Mouse (Mus musculus) left cerebral cortex, postnatal 14 days (tissue): ENCODE results near the gene Dad1. TPM values are rescaled to one million over a fixed set of nuclear protein-coding genes. Genes with fewer than 3 reads are reported as not detected.
"Not testable (repeated sequence)": the region's sequence is repeated elsewhere in the genome, so short reads cannot be mapped to it uniquely, and the experiment has no call there.

Experiments
- DNase-seq, 2 experiments: peaks; one replicate each; pipeline ENCODE4 v3.0.0; 2021 to 2022; ENCODE audit warnings: low spot score in 2 of 2, mixed read lengths in 1 of 2
- intact Hi-C: fragments of 180-260 bp; cut with DNase I; formaldehyde crosslinking; loops from one replicate; pipeline ENCODE4 v1.15.1; 2025
- total RNA-seq, 2 experiments: library from RNA; stranded (reverse); gene quantifications; 2 replicates each; pipeline ENCODE4 v1.2.3; 2021

Gene Dad1
- total RNA-seq, 2 experiments from 2014 or later = 118 to 127 TPM

DNA sequence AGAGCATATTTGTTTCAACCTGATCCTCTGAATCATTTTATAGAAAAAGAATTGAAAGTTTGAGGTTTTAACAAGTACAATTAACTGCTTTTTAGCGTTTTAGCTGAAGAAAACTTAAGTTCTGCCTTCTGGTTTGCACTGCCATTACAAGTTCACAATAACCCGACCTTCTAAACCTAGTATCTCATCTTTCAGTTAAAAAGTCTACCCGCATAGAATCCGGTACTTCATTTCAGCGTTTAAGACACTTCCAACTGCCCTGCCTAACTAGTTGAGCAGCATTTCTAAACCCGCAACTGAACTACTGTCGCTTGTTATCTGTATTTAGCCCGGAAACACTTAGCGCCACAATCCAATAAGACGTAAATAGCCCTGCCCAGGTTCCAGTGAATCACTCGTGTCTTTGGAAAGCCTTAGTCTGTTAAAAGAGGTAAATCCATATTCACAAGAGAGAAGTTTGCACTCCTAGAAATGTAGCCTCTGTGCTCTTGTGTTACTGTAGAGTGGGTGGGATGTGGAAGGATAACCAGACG is 832 bp upstream of the Dad1 start:
- intact Hi-C loops = loop anchor here (5.0 kb wide), 1 partner anchor 108 kb away; the partner anchor contains the start of gene Oxa1l

DNA sequence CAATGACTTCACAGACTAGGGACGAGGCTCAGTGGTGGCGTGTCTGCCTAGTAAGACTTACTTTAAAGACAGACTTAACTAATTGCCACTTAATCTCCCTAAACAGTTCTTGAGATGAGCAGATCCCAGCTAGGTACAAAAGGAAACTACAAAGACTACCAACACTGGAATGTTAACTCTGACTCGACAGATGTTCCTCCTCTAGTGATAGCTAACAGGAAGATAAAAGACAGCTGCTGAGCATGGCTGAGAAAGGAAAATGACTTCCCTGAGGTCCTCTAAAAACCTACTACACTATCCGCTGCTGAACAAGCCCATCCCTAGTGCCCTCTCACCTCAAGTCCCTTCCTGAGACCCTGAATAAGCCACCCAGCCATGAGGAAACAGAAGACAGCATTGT is 3.8 kb downstream of the Dad1 start:
- no peak for DNase-seq
- intact Hi-C loops = loop anchor here (5.0 kb wide), 1 partner anchor 112 kb away; the partner anchor contains the start of gene Oxa1l

More for the DNA sequence above, 832 bp upstream of the Dad1 start:
- DNase-seq = no peak

DNA sequence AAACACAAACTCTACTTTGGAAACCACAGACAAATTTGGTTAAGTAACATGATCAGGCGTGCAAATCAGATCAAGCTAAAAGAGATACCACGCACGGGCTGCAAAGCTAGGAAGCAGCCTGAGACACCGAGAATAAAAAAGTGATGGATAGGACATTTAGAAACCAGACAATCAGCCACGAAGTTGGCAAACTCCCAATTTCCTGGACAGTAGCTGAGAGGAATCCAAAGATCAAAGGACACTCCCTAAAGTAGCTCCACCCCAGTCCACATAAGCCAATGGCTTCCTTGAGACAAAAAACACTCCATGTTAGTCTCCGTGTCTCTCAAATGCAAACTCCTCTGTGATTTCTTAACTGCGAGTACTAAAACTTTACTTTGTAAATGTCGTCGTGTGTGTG is 4.6 kb downstream of the Dad1 start:
- intact Hi-C loops = no loop called here
- DNase-seq = no peak

DNA sequence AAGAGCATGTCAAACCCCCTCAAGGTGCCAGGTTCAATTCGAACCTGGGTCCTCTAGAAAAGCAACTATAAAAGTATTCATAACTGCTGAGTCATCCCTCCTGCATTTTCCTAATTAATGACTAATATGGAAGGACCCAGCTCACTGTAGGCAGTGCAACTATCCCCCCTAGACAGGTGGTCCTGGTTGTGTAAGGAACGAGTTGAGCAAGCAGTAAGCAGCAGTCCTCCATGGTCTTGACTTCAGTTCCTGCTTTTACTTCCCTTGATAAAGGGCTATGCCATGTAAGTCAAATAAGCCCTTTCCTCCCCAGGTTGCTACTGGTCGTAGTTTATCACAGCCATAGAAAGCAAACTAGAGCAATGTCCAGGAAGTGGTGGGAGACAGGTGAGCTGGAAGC is 7.7 kb downstream of the Dad1 start:
- intact Hi-C loops = no loop called here
- DNase-seq = no peak

DNA sequence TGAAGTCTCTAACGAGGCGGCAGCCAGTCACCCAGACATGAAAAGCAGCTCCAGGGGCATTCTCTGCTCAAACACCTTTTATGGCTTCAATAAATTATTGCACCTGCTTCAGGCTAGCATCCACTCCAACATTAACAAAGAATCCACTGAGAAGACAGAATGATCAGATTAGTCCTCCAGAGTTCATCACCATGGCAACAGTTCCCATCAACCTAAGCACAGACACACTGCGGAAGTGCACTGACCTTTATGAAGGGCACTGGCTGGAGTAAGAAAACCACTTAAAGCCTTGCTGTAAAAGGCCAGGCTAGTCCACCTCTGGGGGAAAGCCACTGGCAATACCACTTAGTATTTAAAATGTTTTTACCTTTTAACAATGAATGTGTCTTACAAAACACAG is 9.7 kb downstream of the Dad1 start:
- no peak for DNase-seq
- intact Hi-C loops = no loop called here

DNA sequence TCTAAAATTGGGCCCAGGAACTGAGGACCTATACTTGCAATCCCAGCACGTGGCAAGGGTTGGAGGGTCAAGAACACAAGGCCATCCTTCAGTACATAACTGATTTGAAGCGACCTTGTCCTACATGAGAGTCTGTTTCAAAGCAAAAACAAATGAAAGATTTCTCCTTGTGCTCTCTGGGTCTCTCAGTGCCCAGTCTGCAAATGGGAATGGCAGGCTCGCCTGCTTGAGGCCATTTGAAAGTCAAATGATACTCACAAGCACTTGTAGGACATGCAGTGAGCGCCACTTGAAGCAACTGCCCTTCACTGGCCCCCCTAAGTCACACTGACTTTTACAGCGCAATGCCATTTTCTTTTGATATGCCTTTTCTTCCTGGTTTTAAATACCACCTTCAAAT is 13.4 kb downstream of the Dad1 start:
- intact Hi-C loops = no loop called here
- DNase-seq = no peak

DNA sequence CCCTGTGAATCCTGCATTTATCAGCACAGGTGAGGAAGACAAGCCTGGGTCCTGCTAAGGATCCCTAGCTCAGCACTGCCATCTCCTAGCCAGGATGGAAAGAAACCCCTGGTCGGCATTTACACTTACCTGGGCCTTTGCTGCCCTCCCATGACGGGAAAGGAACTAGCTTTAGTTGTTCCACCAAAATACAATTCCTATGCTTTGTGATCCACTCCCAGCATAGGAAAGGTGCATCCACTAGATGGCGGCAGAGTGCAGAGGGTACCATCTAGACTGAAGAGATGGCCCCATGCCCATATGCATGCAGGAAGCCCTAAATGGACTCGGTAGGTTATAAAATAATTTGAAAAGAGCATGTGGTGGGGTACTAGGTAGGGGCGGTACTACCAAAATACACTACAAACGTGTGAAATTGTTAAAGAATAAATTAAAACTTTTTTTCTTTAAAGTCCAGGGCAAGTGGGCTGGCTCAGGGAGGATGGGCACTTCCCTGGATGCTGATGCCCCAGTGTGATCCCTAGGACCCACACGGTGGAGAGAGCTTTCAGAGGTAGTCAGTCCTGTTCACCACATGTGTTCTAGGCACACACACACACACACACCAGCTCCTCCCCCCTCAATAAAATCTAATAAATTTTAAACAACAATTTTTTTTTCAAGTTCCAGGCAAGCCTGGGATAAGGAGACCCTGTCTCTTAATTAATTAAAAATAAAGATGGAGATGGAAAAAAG is 14.7 kb downstream of the Dad1 start:
- peak; percentile 83 to 87 for DNase-seq
- intact Hi-C loops = no loop called here

DNA sequence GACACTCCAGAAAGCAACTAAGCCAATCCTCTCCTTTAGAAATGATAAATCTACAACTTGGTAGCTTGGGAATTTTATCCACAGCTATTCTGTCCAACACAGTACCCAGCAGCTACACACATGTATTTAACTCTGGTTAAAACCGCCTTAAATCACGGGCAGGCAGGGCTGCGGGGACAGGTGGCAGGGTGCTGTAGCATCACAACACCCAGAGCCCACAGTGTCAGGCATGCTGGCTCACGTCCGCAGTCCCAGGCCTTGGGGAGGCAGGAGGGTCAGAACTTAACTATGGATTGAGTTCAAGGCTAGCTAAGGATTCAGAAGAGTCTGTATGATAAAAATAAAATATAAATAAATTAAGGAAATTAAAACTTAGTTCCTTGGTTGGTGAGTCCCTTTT is 17.0 kb downstream of the Dad1 start:
- intact Hi-C loops = no loop called here

DNA sequence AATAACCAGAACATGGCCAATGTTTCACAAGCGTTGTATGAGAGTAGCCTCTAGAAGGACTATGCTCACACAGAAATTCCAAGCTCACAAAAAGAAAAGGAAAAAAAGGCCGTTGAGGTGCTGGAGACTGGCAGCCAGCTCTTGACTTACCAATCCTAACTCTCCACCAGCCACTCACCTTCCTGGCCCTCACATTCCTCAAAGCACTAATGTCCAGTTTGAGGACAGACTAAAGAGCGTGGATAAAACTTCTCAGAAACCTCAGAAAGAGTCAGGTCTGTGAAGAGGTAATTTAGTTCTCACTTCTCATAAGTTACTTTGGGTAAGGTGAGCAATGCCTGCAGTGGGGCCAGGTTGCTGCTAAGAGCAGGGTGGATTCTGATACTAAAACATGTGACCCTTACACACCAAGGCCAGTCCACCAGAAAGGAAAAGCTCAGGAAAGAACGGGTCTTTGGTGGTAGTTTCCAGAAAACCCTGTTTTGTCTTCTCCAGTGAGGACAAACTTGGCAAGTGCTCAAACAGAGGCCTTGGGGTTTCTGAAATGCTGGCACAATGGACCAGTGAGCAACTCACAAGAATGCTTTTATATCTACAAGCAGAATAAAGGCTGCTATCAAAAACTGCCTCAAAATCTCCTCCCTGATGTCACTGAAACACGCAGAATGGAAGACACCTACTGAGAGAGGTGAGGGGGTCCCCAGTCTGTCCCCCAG is 17.9 kb downstream of the Dad1 start:
- DNase-seq = no peak
- intact Hi-C loops = no loop called here

More for the DNA sequence above, 17.0 kb downstream of the Dad1 start:
- no peak for DNase-seq

DNA sequence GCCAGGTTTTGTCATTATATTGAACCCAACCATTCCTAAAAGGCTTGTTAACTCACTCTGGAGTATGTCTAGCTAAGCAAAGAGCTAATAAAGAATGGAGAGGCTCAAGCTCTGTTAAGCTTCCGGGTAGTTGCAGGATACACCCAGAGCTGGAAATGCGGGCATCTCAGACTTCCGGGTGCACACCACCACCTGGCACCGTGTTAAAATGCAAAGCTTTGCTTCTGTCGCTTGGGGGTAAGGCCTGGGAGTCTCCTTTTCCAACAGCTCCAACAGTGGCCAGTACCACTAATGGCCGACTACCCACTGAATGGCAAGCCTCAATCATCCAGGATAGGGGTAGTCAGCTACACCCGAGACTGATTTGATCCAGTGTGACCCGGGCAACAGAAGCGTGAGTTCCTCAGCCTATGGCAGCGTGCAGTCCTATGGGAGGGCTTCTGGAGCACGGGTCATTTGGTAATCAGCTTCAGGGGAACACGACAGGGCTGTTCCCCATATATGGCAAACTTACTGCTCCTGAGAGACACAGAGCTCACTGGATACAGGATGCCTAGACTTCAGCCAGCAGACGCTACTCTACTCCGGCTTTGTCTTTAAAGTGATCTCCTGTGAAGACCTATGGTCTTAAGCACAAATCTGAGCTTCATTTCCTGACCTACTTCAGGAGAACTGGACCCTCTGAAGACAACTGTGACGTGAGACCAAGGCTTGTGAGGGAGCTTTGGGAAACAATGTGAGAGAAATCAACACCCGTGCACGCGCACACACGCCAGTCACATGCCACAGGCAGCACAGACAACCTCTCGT is 19.5 kb downstream of the Dad1 start:
- no peak for DNase-seq
- intact Hi-C loops = no loop called here

DNA sequence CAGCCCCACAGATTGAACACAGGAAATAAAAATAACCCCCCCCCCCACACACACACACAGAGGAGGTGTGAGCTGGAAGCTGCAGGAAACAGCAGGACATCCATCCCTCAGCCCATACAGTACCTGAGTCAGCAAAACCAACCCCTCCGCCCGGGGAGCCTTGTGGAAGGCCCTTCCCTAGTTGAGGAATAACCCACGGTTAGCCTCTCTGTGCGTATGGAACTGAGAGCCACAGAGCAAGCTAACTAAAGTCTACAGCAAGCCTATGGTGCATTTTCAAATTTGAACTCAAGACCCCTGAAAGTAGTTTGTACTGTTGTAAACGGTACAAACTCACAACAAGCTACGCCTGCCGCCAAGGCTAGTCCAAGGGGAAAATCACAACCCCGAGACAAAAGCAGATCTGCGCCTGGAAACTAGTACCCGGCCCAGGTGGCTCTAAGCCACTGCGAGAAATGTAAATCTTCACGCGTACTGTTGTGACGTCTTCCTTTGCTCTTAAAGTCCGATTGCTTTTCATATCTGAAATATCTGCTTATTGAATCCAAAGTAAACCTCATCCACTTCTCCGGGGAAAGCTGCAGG is 20.3 kb downstream of the Dad1 start:
- intact Hi-C loops = no loop called here

DNA sequence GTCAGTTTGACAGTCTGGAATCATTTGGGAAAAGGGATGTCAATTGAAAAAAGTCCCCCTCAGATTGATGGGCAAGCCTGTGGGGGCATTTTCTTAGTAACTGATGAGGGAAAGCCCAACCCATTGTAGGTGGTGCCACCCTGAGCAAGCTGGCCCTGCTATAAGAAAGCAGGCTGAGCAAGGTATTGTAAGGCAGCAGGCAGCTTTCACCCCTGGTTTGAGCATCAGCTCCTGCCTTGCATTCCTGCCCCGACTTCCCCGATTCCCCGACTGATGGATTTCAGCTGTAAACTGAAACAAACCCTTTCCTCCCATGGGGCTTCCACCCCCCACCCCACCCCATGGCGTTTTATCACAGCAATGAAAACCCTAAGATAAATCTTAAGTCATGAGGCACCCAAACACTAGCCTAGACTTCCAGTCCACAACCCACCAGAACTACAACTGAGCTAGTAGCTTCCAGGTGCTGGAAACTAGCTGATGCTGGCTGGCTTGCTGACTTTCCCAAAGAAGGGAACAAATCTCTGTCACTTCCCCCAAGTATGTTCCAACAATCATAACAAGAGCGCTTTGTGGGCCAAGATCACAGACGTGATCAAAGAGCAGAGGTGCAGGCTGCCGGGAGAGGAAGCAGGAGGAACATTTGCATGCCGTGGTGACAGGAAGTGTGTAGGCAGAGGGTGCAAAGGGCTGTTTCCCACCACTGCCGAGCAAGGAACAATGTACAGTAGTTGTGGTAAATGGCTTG is 20.9 kb downstream of the Dad1 start:
- intact Hi-C loops = no loop called here
- DNase-seq = peak in 1 of 2 experiments; percentile 48

More for the DNA sequence above, 20.3 kb downstream of the Dad1 start:
- DNase-seq = no peak

DNA sequence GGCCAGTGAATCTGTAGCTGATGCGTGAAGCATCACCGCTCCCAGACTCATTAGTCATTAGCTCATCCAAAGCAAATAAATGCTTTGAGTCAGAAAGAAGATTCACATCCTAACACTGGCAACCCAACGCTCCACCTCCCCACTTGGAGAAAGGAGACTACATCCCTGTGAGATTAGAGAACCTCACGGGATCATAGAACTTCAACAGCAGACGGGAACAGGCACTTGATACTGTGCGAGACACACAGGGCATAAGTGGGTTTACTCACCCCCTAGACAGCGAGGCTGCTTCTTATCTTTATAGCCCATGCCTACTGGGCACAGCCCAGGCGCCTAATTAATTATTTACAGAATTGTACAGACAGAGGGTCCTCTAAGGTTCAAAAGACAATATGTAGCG is 21.8 kb downstream of the Dad1 start:
- DNase-seq = no peak
- intact Hi-C loops = no loop called here

DNA sequence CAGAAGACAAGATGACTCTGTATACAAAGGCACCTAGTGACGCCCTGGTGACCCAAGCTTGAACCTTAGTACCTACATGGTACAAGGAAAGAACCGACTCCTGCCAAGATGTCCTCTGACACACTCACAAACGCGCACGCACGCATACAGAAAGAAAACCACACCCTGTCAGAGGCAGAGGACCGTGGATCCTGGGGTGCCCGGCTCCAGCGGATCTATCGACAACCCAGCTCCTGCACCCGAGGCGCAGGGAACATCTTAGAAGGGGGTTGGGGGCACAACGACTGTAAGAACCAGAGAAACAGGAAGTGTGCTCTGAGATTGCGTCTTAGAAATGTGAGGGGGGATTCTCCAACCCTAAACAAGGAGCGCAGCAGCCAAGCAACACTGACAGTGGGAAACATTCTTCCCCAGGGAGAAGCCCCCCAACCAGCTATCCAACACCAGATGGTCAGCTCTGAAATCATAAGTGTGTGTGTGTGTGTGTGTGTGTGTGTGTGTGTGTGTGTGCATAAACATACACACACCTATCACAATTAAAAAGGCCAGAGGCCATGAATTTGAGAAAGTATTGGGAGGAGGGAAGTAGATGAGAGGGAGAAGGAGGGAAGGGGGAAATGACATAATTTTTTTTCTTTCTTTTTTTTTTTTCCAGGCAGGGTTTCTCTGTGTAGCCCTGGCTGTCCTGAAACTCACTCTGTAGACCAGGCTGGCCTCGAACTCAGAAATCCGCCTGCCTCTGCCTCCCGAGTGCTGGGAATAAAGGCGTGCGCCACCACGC is 22.5 kb downstream of the Dad1 start:
- intact Hi-C loops = no loop called here
- no peak for DNase-seq

DNA sequence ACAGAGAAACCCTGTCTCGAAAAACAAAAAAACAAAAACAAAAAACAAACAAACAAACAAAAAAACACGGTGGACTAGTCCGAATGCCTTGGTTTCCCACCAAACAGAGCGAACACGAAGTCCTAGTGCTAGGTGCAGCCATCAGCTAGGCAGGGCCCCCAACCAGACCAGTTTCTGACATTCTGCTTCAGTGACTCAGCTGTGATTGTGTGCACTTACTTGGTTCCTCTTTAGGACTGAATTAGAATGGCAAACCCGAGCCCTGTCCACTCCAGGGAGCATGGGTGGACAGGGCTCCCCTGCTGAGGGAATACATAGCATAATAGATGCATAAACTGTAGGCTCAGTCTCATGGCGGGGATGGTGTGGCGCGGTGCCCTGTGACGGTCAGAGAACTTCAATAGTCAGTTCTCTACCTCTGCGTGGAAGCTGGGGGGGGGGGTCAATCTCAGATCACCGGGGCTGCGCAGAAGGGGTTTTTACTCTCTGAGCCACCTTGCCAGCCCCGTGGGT is 23.2 kb downstream of the Dad1 start:
- DNase-seq = no peak
- intact Hi-C loops = no loop called here

DNA sequence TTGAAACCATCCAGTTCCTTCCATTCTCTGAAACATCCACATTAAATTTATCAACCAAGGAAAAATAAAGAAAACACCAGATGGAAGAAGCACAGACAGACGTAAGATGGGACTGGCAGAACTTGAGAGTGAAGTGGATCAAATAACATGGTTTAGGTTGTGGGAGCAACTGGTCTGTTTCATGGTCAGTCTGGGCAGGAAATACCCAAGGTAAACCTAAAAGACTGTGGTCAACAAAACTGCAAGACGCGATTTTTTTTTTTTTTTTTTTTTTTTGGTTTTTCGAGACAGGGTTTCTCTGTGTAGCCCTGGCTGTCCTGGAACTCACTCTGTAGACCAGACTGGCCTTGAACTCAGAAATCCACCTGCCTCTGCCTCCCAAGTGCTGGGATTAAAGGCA is 24.1 kb downstream of the Dad1 start:
- intact Hi-C loops = loop anchor here (5.0 to 10.0 kb wide), 5 partner anchors 168 to 412 kb away; partner anchors contain the start of genes Ajuba, Cdh24 and Gm17606
- not testable (repeated sequence) for DNase-seq

DNA sequence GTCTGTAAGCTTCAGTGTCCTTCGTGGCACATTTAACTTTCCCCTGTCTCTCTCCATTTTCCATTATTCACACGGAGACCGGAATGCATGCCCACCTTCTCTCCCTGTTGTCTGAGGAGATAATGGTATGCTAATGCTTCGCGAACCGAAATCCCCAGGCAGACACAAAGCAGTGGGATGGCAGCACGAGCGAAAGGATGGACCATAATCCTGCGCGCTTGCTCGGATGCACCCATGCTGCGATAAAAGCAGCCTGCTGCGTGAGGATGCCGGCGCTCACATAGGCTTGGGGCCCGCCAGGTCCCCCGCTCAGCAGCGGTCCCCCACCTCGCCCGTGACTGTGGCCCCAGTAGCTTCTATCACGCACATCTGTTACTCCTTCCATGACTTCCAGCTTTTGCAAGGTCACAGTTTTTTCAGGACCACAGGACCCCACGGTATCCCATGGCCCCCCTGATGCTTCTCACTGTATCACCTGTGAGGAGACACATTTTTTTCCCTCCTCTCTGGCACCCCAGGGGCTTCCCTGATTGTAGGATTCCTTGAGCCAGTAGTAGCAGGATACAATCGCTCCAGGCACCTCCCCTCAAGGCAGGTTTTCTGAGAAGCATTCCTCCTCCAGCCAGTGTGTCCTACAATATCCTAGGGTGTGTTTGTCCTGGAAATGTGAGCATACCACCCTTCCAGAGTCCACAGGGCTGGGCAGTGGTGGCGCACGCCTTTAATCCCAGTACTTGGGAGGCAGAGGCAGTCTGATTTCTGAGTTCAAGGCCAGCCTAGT is 24.8 kb downstream of the Dad1 start:
- intact Hi-C loops = loop anchor here (5.0 to 10.0 kb wide), 5 partner anchors 167 to 413 kb away; partner anchors contain the start of genes Ajuba, Cdh24 and Gm17606
- DNase-seq = no peak
